Mouse (Mus musculus) MEL-GATA-1-ER (cell line): ENCODE results near the gene Olfr1135.

ENCODE experiments used
- DNase-seq: peaks from one replicate; pipeline ENCODE4 v3.0.0-alpha.2; 2012; ENCODE audit warnings: low read depth; ENCODE audit errors: extremely low read depth

Gene Olfr1135

DNA sequence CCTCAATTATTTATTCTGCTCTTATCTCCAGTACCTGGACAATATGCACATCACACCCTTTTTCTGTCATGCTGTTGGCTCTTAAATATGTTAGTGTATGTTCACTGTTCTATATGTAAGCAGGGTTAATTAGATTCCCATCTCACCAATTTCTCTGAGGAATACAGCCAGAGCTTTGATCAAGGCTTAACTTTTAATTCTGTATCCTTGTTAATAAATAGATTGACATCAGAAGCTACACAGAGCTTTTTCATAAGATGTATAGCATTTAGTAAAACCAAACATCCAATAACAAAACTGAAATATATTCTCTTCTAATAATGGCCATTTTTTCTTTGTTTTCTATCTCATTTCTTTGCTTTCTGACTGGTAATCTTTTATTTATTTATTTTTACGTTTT lies at the start of gene Olfr1135:
Olfr1135 (minus strand) TSS at position 101 of the 400 bp plus-strand sequence.
- DNase-seq, result no peak

DNA sequence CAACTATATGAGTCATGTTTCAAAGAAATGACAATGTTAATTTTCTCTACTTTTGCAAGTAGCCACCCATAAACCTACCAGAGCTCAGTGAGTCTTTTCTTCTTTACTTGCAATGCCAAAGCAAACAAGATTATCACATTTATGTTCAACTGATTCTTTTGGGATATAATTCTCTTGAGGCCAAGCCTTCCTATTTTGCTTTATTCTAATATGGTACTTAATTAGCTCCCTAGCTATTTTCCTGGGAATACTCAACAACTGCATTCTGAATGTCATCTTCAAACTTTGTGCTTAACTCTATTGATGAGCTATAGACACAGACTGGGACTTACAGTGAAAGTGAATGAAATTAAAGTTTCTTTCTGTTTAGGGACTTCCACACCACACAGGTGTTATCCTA lies 39.6 kb upstream of the Olfr1135 start, which contains the start of gene Olfr1137:
Olfr1137 (minus strand) TSS at position 101 of the 400 bp plus-strand sequence.
- no peak for DNase-seq

DNA sequence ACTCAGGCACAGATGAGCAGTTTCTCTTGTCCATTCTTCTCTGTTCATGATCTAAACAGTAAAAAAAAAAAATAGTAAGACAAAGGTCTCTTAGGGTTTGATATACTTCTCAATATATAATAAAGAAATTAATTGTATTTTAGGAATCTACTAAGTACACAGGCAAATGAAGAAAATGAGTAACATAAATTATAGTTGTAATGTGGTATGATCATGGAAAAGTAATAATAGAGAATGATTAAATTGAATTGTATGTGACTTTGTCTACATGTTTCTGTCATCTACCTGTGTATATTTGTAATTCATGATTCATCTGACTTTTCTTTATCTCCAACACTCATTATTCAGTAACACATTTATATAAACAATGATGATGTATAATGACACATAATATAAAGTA lies 20.4 kb upstream of the Olfr1135 start, which contains the start of gene Olfr1136:
Olfr1136 (minus strand) TSS at position 101 of the 400 bp plus-strand sequence.
- DNase-seq, result no peak

DNA sequence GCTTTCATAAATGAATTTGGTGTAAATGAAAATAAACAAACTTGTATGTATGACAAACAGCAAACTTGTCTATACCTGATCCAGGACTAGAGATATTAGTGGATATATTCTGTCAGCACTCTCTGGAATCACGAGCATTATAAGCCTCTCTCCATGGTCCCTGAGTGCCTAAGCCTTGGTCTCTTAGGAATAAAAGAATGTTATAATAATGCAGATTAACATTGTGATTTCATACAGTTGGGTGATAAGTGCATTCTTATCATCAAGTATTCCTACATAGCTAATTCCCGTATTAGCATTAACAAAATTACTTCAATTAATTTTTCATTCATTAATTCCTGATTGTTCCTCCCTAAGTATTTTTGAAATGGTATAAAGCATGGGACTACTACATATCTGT lies 15.1 kb downstream of the Olfr1135 start, which contains the start of gene Olfr1134:
Olfr1134 (minus strand) TSS at position 101 of the 400 bp plus-strand sequence.
- DNase-seq, result no peak

DNA sequence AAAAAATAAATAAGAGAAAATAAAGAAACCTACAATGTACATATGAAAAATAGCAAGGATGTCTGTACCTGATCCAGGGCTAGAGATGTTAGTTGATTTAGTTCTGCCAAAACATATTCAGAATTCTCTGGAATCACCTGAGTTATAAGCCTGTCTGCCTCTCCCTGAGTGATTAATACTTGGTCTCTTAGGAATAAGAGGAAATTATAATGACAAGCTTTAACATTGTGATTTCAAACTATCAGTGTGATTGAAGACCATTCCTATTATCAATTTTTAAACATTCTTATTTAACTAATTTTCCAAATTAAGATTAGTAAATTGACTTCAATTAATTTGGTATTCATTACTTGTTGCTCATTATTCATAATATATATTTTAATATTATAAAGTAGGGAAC lies 26.2 kb downstream of the Olfr1135 start, which contains the start of gene Olfr1133:
Olfr1133 (minus strand) TSS at position 101 of the 400 bp plus-strand sequence.
- DNase-seq, result no peak

DNA sequence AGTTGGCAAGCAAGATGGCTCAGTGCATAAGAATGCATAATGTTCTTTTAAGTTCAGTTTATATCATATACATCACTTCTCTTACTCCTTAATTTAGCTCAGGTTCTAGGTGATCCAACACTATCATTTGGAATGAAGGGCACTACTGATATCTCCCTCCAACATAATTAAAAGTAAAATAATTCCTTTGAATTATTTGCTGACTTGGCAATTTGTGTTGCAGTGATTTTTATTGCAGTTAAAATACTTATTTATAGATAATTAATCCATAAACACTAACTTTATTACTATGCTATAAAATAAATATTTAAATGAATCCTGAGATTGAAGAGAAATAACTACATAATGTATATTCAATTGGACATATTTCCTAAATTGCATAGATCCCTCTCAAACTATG lies 31.0 kb downstream of the Olfr1135 start:
- no peak for DNase-seq

DNA sequence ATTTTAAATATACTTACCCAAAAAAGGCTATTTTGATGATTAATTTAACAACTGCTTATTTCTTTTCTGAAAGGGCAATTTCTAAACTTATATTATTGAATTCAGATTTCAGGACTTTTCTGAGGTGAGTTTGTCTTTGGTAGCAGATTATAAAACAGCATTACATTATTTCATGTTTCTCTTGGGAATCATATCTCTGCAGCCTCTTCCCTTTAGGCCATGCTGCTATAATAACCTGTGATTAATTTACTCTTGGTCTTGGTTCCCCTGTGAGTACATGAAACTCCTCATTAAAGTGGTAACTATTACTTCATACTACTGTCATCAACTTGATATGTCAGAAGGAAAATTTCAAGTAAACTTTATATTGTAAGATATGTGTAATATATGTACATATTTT lies 36.0 kb downstream of the Olfr1135 start, which contains the start of gene Olfr1132:
Olfr1132 (minus strand) TSS at position 101 of the 400 bp plus-strand sequence.
- no peak for DNase-seq

DNA sequence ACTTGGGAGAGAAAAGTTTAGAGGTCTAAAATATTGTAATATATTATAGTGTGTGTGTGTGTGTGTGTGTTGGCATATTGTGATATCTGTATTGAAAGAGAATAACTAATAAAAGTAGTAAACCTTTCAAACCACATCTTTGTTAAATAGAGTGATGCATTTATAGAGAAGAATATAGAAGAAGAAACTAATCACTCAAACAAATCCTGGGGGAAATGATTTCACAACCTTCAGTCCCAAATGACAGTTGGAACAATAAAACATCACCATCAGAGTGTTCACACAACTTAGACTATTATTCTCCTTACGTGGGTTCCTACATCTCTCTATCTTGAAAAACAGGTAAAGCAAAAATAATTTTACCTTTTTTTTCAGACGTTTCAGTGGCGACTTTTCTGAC lies 46.7 kb downstream of the Olfr1135 start, which contains the start of gene Olfr1131:
Olfr1131 (plus strand) TSS at position 301 of the 400 bp plus-strand sequence.
- DNase-seq, result no peak
